In genomic region chr1:156037144-156037583, GRCm38 (mm10) we compare ENCODE assay signal across 8 mouse cellular contexts. TPM values are rescaled to one million over a fixed set of nuclear protein-coding genes. Genes with fewer than 3 reads are reported as not detected.
DNase-seq lines count a peak whose midpoint lies in the region; ATAC-seq and TF ChIP-seq lines count a peak whose summit lies in the region.

No protein-coding gene starts in this region.

- peak overlapping the region; percentile 24; the same call in 1 of the 2 replicates for H3K4me2 ChIP-seq in forebrain, embryonic 13.5 days
- H3K4me2 ChIP-seq in forebrain, postnatal 0 days (ENCODE audit: low read depth): no peak overlapping the region
- peak overlapping the region; percentile 67 for H3K4me2 ChIP-seq in intestine, embryonic 15.5 days (replicated peaks)
- H3K4me2 ChIP-seq in liver, postnatal 0 days (ENCODE audit: low read depth, low read length): peak overlapping the region; percentile 83

- WGBS in forebrain, embryonic 13.5 days: 69% methylated on average over 5 of the region's 5 CpGs
- WGBS in forebrain, postnatal 0 days: 60% methylated on average over 5 of the region's 5 CpGs
- WGBS in intestine, embryonic 15.5 days: 36% methylated on average over 5 of the region's 5 CpGs
- 2% methylated on average over 5 of the region's 5 CpGs for WGBS in liver, postnatal 0 days (ENCODE audit: insufficient replicate concordance)

- no peak overlapping the region for H3K27ac ChIP-seq in forebrain, embryonic 13.5 days
- H3K27ac ChIP-seq in forebrain, postnatal 0 days (ENCODE audit: low read depth, low read length): no peak overlapping the region
- H3K27ac ChIP-seq in MEL (ENCODE audit: control insufficient read depth, low read depth, low read length): peak overlapping the region; percentile 89
- H3K27ac ChIP-seq in intestine, embryonic 15.5 days: peak overlapping the region; percentile 51; the same call in 1 of the 2 replicates
- peak overlapping the region; percentile 100 for H3K27ac ChIP-seq in liver, postnatal 0 days (ENCODE audit: low read depth)

- TF ChIP-seq RAD21 in MEL (IDR thresholded peaks at IDR 0.05; ENCODE audit: low read depth, low read length): no peak

- ATAC-seq in forebrain, embryonic 13.5 days: no peak
- ATAC-seq in forebrain, postnatal 0 days: no peak
- ATAC-seq in erythroid progenitor cell, adult 5-6 weeks (replicated peaks; ENCODE audit: low FRiP score, poor library complexity, severe bottlenecking): peak; percentile 47
- no peak for ATAC-seq in intestine, embryonic 15.5 days
- ATAC-seq in liver, postnatal 0 days: 0 out of 2 replicates have a peak, but pooled peaks have one; percentile 1

- H3K27me3 ChIP-seq in forebrain, embryonic 13.5 days: no peaks in the 10 kb centered on the region
- no peaks in the 10 kb centered on the region for H3K27me3 ChIP-seq in forebrain, postnatal 0 days (ENCODE audit: insufficient read depth, low read length)
- H3K27me3 ChIP-seq in MEL (ENCODE audit: control insufficient read depth in 1 of 2, insufficient read depth in 2 of 2, low read length in 2 of 2): no peaks in the 10 kb centered on the region
- H3K27me3 ChIP-seq in intestine, embryonic 15.5 days (replicated peaks): no peaks in the 10 kb centered on the region
- no peaks in the 10 kb centered on the region for H3K27me3 ChIP-seq in liver, postnatal 0 days (ENCODE audit: insufficient read depth, low read length)
- H3K27me3 ChIP-seq in splenic B cell, adult 2 months (ENCODE audit: control insufficient read depth, insufficient read depth, low read length, poor library complexity, severe bottlenecking): no peaks in the 10 kb centered on the region

- no peak for TF ChIP-seq CTCF in forebrain, postnatal 0 days (IDR thresholded peaks at IDR 0.05; ENCODE audit: low read depth)
- no peak for TF ChIP-seq CTCF in MEL (IDR thresholded peaks at IDR 0.05 in 2 of 3, conservative IDR thresholded peaks at IDR 0.05 in 1 of 3; ENCODE audit: control insufficient read depth in 1 of 3, insufficient read depth in 1 of 3, low read depth in 2 of 3, low read length in 3 of 3, poor library complexity in 1 of 3, severe bottlenecking in 1 of 3)
- no peak for TF ChIP-seq CTCF in liver, postnatal 0 days (IDR thresholded peaks at IDR 0.05; ENCODE audit: low read depth)

- H3K4me3 ChIP-seq in forebrain, embryonic 13.5 days: no peak overlapping the region
- H3K4me3 ChIP-seq in forebrain, postnatal 0 days (ENCODE audit: low read depth, low read length): no peak overlapping the region
- peak overlapping the region; percentile 60 to 95 for H3K4me3 ChIP-seq in MEL (ENCODE audit: control insufficient read depth in 1 of 2, insufficient read depth in 1 of 2, low read depth in 2 of 2, low read length in 2 of 2)
- peak overlapping the region; percentile 28 for H3K4me3 ChIP-seq in intestine, embryonic 15.5 days (replicated peaks)
- H3K4me3 ChIP-seq in liver, postnatal 0 days (ENCODE audit: low read depth, low read length): peak overlapping the region; percentile 76

- H3K4me1 ChIP-seq in forebrain, embryonic 13.5 days: peaks cover 30% of the 10 kb centered on the region
- peaks cover 12% of the 10 kb centered on the region for H3K4me1 ChIP-seq in forebrain, postnatal 0 days (ENCODE audit: insufficient read depth)
- H3K4me1 ChIP-seq in MEL (ENCODE audit: control insufficient read depth in 1 of 2, insufficient read depth in 2 of 2, low read length in 2 of 2): peaks cover 4 to 5% of the 10 kb centered on the region in 2 experiments
- peaks cover 12% of the 10 kb centered on the region; the same call in 1 of the 2 replicates for H3K4me1 ChIP-seq in intestine, embryonic 15.5 days (replicated peaks)
- peaks cover 17% of the 10 kb centered on the region for H3K4me1 ChIP-seq in liver, postnatal 0 days (ENCODE audit: insufficient read depth)

- TF ChIP-seq EP300 in MEL (IDR thresholded peaks at IDR 0.05; ENCODE audit: low read depth in 1 of 2, low read length in 2 of 2): no peak
- TF ChIP-seq EP300 in liver, postnatal 0 days (IDR thresholded peaks at IDR 0.05; ENCODE audit: low read depth): peak; percentile 20; the same call in 1 of the 2 replicates

- H3K9me3 ChIP-seq in forebrain, embryonic 13.5 days (replicated peaks): no peaks in the 10 kb centered on the region
- H3K9me3 ChIP-seq in forebrain, postnatal 0 days (ENCODE audit: low read length): no peaks in the 10 kb centered on the region
- no peaks in the 10 kb centered on the region for H3K9me3 ChIP-seq in MEL (replicated peaks; ENCODE audit: insufficient read depth, low read length)
- H3K9me3 ChIP-seq in intestine, embryonic 15.5 days: no peaks in the 10 kb centered on the region
- H3K9me3 ChIP-seq in liver, postnatal 0 days (ENCODE audit: low read length): no peaks in the 10 kb centered on the region

- H3K79me2 ChIP-seq in MEL (ENCODE audit: control insufficient read depth, insufficient read depth, low read length, poor library complexity): peaks cover 42% of the 10 kb centered on the region

- H3K9ac ChIP-seq in forebrain, embryonic 13.5 days: no peak overlapping the region
- no peak overlapping the region for H3K9ac ChIP-seq in forebrain, postnatal 0 days
- peak overlapping the region; percentile 100 for H3K9ac ChIP-seq in MEL (ENCODE audit: control insufficient read depth, low read depth, low read length, poor library complexity, severe bottlenecking)
- peak overlapping the region; percentile 34; the same call in 1 of the 2 replicates for H3K9ac ChIP-seq in intestine, embryonic 15.5 days
- peak overlapping the region; percentile 68 for H3K9ac ChIP-seq in liver, postnatal 0 days (replicated peaks)

- H3K36me3 ChIP-seq in forebrain, embryonic 13.5 days (ENCODE audit: poor library complexity, severe bottlenecking): peaks cover 16% of the 10 kb centered on the region
- H3K36me3 ChIP-seq in forebrain, postnatal 0 days (ENCODE audit: insufficient read depth): peaks cover 11% of the 10 kb centered on the region
- peaks cover 0 to 18% of the 10 kb centered on the region in 2 experiments; a peak in 2 of 4 replicates for H3K36me3 ChIP-seq in MEL (ENCODE audit: control insufficient read depth in 1 of 2, insufficient read depth in 2 of 2, low read length in 2 of 2)
- peaks cover 5% of the 10 kb centered on the region; the same call in 1 of the 2 replicates for H3K36me3 ChIP-seq in intestine, embryonic 15.5 days
- H3K36me3 ChIP-seq in liver, postnatal 0 days (replicated peaks; ENCODE audit: insufficient read depth, low read length): peaks cover 20% of the 10 kb centered on the region
- peaks cover 13% of the 10 kb centered on the region for H3K36me3 ChIP-seq in splenic B cell, adult 2 months (ENCODE audit: control insufficient read depth, insufficient read depth, low read length, poor library complexity, severe bottlenecking)

- no peak for DNase-seq in forebrain, postnatal 0 days
- DNase-seq in MEL (ENCODE audit: low read depth, low spot score): peak; percentile 80
- DNase-seq in liver, postnatal 0 days: peak; percentile 69
- peak; percentile 47 for DNase-seq in splenic B cell, adult 2 months (ENCODE audit: low read depth, low spot score)
- no peak for DNase-seq in layer of hippocampus, adult 9-11 months

- no peak for TF ChIP-seq POLR2A in MEL (IDR thresholded peaks at IDR 0.05; ENCODE audit: control insufficient read depth in 1 of 2, insufficient read depth in 1 of 2, low read depth in 1 of 2, low read length in 2 of 2, poor library complexity in 1 of 2)

TF ChIP-seq in MEL, 35 proteins besides CTCF, POLR2A, EP300 and RAD21:
- TF ChIP-seq TBP (IDR thresholded peaks at IDR 0.05; ENCODE audit: low read depth, low read length): no peak
- TF ChIP-seq MAX (IDR thresholded peaks at IDR 0.05; ENCODE audit: low read length): peak; percentile 24
- peak; percentile 51; the same call in 1 of the 2 replicates for TF ChIP-seq MXI1 (IDR thresholded peaks at IDR 0.05; ENCODE audit: low read depth, low read length)
- TF ChIP-seq MAFK (IDR thresholded peaks at IDR 0.05; ENCODE audit: borderline replicate concordance, low read depth, low read length): no peak
- TF ChIP-seq ZNF384 (IDR thresholded peaks at IDR 0.05; ENCODE audit: low read depth, low read length): peak; percentile 93
- no peak for TF ChIP-seq NELFE (IDR thresholded peaks at IDR 0.05; ENCODE audit: low read depth, low read length)
- 0 out of 2 replicates have a peak, but pooled peaks have one; percentile 6 for TF ChIP-seq TAL1 (IDR thresholded peaks at IDR 0.05; ENCODE audit: low read length)
- TF ChIP-seq MAZ (IDR thresholded peaks at IDR 0.05; ENCODE audit: low read depth, low read length): no peak
- TF ChIP-seq GATA1 (IDR thresholded peaks at IDR 0.05; ENCODE audit: low read depth, low read length): peak; percentile 58
- peak; percentile 81 for TF ChIP-seq SIN3A (IDR thresholded peaks at IDR 0.05; ENCODE audit: low read length)
- TF ChIP-seq ETS1 (IDR thresholded peaks at IDR 0.05; ENCODE audit: low read depth, low read length): peak; percentile 88

RNA-seq across cellular contexts. Expression of gene Tor1aip1, which starts 0.9 kb away (rescaled TPM):
- polyA plus RNA-seq in forebrain, embryonic 13.5 days (2015; fragmentation: Nextera tagmentation; extraction: Ambion mirVana): 34.7 and 37.1 TPM in 2 replicates
- 15.4 and 23.1 TPM in 2 replicates for total RNA-seq in forebrain, postnatal 0 days (2014; rRNA removed)
- polyA plus RNA-seq in forebrain, postnatal 0 days (2015; fragmentation: Nextera tagmentation; extraction: Ambion mirVana): 19.3 and 20.4 TPM in 2 replicates
- 11.4 and 13.1 TPM in 2 replicates for total RNA-seq in MEL (2012; rRNA removed)
- 10 to 100 TPM in 1 of 2 experiments, not detected in 1; 22.9 TPM for polyA plus RNA-seq in MEL (2012; ENCODE audit: insufficient read depth in 1 of 2, insufficient read length in 2 of 2, low read depth in 1 of 2, low replicate concordance in 2 of 2, missing spikeins in 1 of 2)
- 85.1 and 91.9 TPM in 2 replicates for total RNA-seq in erythroid progenitor cell, adult 5-6 weeks (2015; ENCODE audit: low replicate concordance)
- 34.5 and 75.0 TPM in 2 replicates for total RNA-seq in erythroid progenitor cell, adult 5-6 weeks (2017; ENCODE audit: low replicate concordance)
- polyA plus RNA-seq in intestine, embryonic 15.5 days (2015; fragmentation: Nextera tagmentation; extraction: Ambion mirVana): 36.3 and 39.4 TPM in 2 replicates
- polyA plus RNA-seq in liver, postnatal 0 days (2015; fragmentation: Nextera tagmentation; extraction: Ambion mirVana): 29.1 and 29.2 TPM in 2 replicates

RNA-seq across cellular contexts. Expression of gene Tor1aip2, which starts 2.0 kb away (rescaled TPM):
- 79.6 and 83.9 TPM in 2 replicates for polyA plus RNA-seq in forebrain, embryonic 13.5 days (2015; fragmentation: Nextera tagmentation; extraction: Ambion mirVana)
- 56.0 and 60.8 TPM in 2 replicates for total RNA-seq in forebrain, postnatal 0 days (2014; rRNA removed)
- polyA plus RNA-seq in forebrain, postnatal 0 days (2015; fragmentation: Nextera tagmentation; extraction: Ambion mirVana): 43.3 and 50.3 TPM in 2 replicates
- 37.7 and 47.1 TPM in 2 replicates for total RNA-seq in MEL (2012; rRNA removed)
- polyA plus RNA-seq in MEL (2012; ENCODE audit: insufficient read depth in 1 of 2, insufficient read length in 2 of 2, low read depth in 1 of 2, low replicate concordance in 2 of 2, missing spikeins in 1 of 2): 10 to 100 TPM in 1 of 2 experiments, not detected in 1; 48.1 TPM
- 119 and 138 TPM in 2 replicates for total RNA-seq in erythroid progenitor cell, adult 5-6 weeks (2015; ENCODE audit: low replicate concordance)
- total RNA-seq in erythroid progenitor cell, adult 5-6 weeks (2017; ENCODE audit: low replicate concordance): 128 and 132 TPM in 2 replicates
- polyA plus RNA-seq in intestine, embryonic 15.5 days (2015; fragmentation: Nextera tagmentation; extraction: Ambion mirVana): 135 and 139 TPM in 2 replicates
- polyA plus RNA-seq in liver, postnatal 0 days (2015; fragmentation: Nextera tagmentation; extraction: Ambion mirVana): 43.7 and 45.3 TPM in 2 replicates

Comparison
In these comparisons a context has a peak if more than half of its experiments do, and no peak if none do; other contexts are left out.
1. ATAC-seq: peak in erythroid progenitor cell, adult 5-6 weeks (single experiment) and liver, postnatal 0 days (single experiment); none in forebrain, embryonic 13.5 days (single experiment), forebrain, postnatal 0 days (single experiment) and intestine, embryonic 15.5 days (single experiment).
2. H3K27ac ChIP-seq: peak in MEL (single experiment), intestine, embryonic 15.5 days (single experiment) and liver, postnatal 0 days (single experiment); none in forebrain, embryonic 13.5 days (single experiment) and forebrain, postnatal 0 days (single experiment).
3. H3K4me3 ChIP-seq: peak in MEL (2 of 2), intestine, embryonic 15.5 days (single experiment) and liver, postnatal 0 days (single experiment); none in forebrain, embryonic 13.5 days (single experiment) and forebrain, postnatal 0 days (single experiment).
4. H3K9ac ChIP-seq: peak in MEL (single experiment), intestine, embryonic 15.5 days (single experiment) and liver, postnatal 0 days (single experiment); none in forebrain, embryonic 13.5 days (single experiment) and forebrain, postnatal 0 days (single experiment).
5. DNase-seq: peak in MEL (single experiment), liver, postnatal 0 days (single experiment) and splenic B cell, adult 2 months (single experiment); none in forebrain, postnatal 0 days (single experiment) and layer of hippocampus, adult 9-11 months (single experiment).